Mouse (Mus musculus) erythroblast, embryonic 14.5 days (primary cell): ENCODE measurements around the gene Zfp867.

ENCODE experiments used
- GATA1 ChIP-seq: IDR thresholded peaks from 2 replicates; pipeline ENCODE4 v1.6.1; 2012; ENCODE audit warnings: low read length, inconsistent platforms, mixed read lengths
- TAL1 ChIP-seq: IDR thresholded peaks from 3 replicates; pipeline ENCODE4 v1.6.1; 2012; ENCODE audit warnings: low read length, inconsistent platforms, mixed read lengths

- TF ChIP-seq TAL1 (no peak), GATA1 (no peak)
Measured at GRCm38 (mm10) chr11:59418708-59419107, 53.6 kb downstream of the Zfp867 start.
